Mouse (Mus musculus) midbrain, embryonic 15.5 days (tissue): Measurements from ENCODE around the gene Rnft1. TPM values are rescaled to one million over a fixed set of nuclear protein-coding genes. Genes with fewer than 3 reads are reported as not detected.
"Not testable (repeated sequence)": the region's sequence is repeated elsewhere in the genome, so short reads cannot be mapped to it uniquely, and the experiment has no call there.

ENCODE experiments used
- ATAC-seq: fragments of 200-750 bp; cut with Nextera tagmentation; replicated peaks from 2 replicates; pipeline ENCODE4 v1.8.0; 2017; ENCODE audit warnings: moderate TSS enrichment
- H3K27ac ChIP-seq: fragments of 300-500 bp; sonication (generic); 2 replicates; pipeline ENCODE4 v1.5.1; 2015; ENCODE audit warnings: mild to moderate bottlenecking, inconsistent platforms
- H3K27me3 ChIP-seq: fragments of 300-500 bp; sonication (generic); replicated peaks from 2 replicates; pipeline ENCODE4 v1.6.1; 2015; ENCODE audit warnings: inconsistent platforms
- H3K36me3 ChIP-seq: fragments of 300-500 bp; sonication (generic); replicated peaks from 2 replicates; pipeline ENCODE4 v1.6.1; 2015; ENCODE audit warnings: inconsistent platforms
- H3K4me1 ChIP-seq: fragments of 300-500 bp; sonication (generic); 2 replicates; pipeline ENCODE4 v1.6.1; 2015; ENCODE audit warnings: inconsistent platforms
- H3K4me2 ChIP-seq: fragments of 300-500 bp; sonication (generic); 2 replicates; pipeline ENCODE4 v1.6.1; 2015; ENCODE audit warnings: inconsistent platforms, mild to moderate bottlenecking, moderate library complexity
- H3K4me3 ChIP-seq: fragments of 300-500 bp; sonication (generic); 2 replicates; pipeline ENCODE4 v1.5.1; 2015; ENCODE audit warnings: mild to moderate bottlenecking, inconsistent platforms
- H3K9ac ChIP-seq: fragments of 300-500 bp; sonication (generic); 2 replicates; pipeline ENCODE4 v1.6.1; 2015; ENCODE audit warnings: mild to moderate bottlenecking, inconsistent platforms
- H3K9me3 ChIP-seq: fragments of 300-500 bp; sonication (generic); 2 replicates; pipeline ENCODE4 v1.6.1; 2016; ENCODE audit warnings: inconsistent platforms
- WGBS: fragments of 180-500 bp; shearing (Covaris S2); methylation state at CpG from one replicate; pipeline ENCODE4 v1.1.7; 2015; ENCODE audit warnings: mixed read lengths; 5-methylcytosine and 5-hydroxymethylcytosine counted together
- polyA plus RNA-seq: library from polyadenylated mRNA; unstranded; fragments of >200 nt; fragmentation: Nextera tagmentation; extraction: Ambion mirVana; gene quantifications from 2 replicates; pipeline ENCODE4 v1.2.1, GENCODE M21; 2015

Gene Rnft1
- polyA plus RNA-seq, 1 experiment from 2014 or later = 16.0 TPM

DNA sequence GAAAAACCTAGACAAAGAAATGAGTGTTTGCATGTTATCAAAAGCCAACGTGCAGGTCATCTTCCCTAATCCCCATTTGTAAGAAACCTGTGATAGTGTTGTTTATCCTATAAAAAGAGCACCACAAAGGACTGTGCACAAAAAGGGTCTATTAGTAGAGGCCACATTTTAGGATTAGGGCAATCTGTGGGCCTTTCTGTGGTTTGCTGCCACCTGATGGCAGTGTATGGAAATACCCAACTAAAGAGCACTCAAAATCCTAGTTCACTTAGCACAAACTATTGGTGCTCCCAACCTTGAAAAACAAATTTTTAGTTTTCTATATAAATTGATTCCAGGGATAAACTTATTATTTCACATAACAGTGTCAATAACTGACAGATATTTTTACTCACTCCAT is 48.4 kb downstream of the Rnft1 start:
- H3K36me3 ChIP-seq = peaks cover 10% of the 10 kb centered on the region; the same call in 1 of the 2 replicates
- ATAC-seq = no peak
- 73% methylated on average over 1 of the region's 1 CpGs for WGBS
- H3K4me3 ChIP-seq = no peak overlapping the region
- no peaks in the 10 kb centered on the region for H3K9me3 ChIP-seq
- no peak overlapping the region for H3K27ac ChIP-seq
- H3K9ac ChIP-seq = no peak overlapping the region
- no peak overlapping the region for H3K4me2 ChIP-seq
- no peaks in the 10 kb centered on the region for H3K4me1 ChIP-seq
- H3K27me3 ChIP-seq = no peaks in the 10 kb centered on the region

DNA sequence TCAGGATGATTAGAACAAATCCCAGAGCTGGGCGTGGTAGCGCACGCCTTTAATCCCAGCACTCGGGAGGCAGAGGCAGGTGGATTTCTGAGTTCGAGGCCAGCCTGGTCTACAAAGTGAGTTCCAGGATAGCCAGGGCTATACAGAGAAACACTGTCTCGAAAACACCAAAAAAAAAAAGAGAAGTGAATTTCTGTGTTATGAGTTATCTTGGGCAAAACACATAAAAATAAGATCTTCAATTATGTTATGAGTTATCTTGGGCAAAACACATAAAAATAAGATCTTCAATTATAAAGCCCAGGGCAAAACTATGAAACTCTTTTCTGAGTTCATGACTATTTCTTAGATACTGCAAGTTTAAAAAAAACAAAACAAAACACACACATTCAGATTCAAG is 48.8 kb downstream of the Rnft1 start:
- not testable (repeated sequence) for H3K4me3 ChIP-seq, ATAC-seq, H3K36me3 ChIP-seq, H3K27me3 ChIP-seq, H3K9ac ChIP-seq, H3K4me2 ChIP-seq, H3K9me3 ChIP-seq, H3K27ac ChIP-seq, H3K4me1 ChIP-seq
- WGBS = 94% methylated on average over 6 of the region's 6 CpGs

DNA sequence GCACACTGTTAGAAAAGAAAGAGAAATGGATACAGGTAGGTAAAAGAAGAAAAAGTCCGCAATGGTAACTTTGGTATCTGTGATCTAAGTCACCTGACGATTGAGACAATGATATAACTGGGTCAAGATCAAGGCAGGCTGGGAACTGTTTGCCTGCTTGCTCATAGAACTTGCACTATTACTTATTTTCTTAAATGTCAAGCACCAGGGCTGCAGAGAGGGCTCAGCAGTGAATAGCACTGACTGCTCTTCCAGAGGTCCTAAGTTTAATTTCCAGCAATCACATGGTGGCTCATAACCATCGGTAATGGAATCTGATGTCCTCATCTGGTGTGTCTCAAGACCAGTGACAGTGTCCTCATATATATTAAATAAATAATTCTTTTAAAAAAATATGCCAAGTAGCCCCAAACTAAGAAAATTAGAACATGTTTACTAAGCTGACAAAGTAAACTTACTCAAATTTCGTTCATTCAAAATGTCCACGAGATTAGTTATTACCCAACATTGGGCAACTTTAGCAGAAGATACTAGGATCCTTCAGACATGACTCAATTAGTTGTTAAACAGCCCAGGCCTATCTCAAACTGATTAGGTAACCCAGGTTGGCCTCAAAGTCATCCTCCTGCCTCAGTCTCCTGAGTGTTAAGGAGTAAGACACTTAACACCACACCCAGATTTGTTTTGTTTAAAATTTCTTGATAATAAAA is 49.9 kb downstream of the Rnft1 start:
- ATAC-seq = no peak
- Histone ChIP-seq H3K4me3 (no peak overlapping the region), H3K36me3 (peaks cover 8% of the 10 kb centered on the region; the same call in 1 of the 2 replicates), H3K27ac (no peak overlapping the region), H3K9me3 (no peaks in the 10 kb centered on the region), H3K9ac (no peak overlapping the region), H3K4me2 (no peak overlapping the region), H3K4me1 (no peaks in the 10 kb centered on the region), H3K27me3 (no peaks in the 10 kb centered on the region)
- 95% methylated on average over 5 of the region's 5 CpGs for WGBS

DNA sequence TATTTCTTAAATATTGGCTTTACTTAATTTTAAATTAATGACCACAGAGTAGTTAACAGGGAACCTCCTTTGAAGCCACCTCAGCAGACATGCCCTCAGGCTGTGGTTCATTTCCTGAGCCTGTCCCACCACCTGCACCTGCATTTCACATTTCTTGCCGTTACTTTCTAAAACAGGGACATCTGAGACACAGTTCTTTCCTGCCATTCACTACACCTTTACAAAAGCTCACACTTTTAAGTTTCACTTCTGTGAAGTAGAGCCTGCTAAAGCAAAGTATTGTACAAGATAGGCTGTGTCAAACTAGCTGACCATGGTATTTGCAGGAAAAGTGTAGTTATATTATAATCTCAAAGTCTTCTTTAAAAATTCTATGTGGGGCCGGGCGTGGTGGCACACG is 54.3 kb downstream of the Rnft1 start:
- Histone ChIP-seq H3K4me2 (no peak overlapping the region), H3K27ac (no peak overlapping the region), H3K36me3 (peaks cover 5% of the 10 kb centered on the region; the same call in 1 of the 2 replicates), H3K9me3 (no peaks in the 10 kb centered on the region), H3K9ac (no peak overlapping the region), H3K4me3 (no peak overlapping the region), H3K27me3 (no peaks in the 10 kb centered on the region), H3K4me1 (peaks cover 16% of the 10 kb centered on the region)
- WGBS = 96% methylated on average over 4 of the region's 4 CpGs
- no peak for ATAC-seq

DNA sequence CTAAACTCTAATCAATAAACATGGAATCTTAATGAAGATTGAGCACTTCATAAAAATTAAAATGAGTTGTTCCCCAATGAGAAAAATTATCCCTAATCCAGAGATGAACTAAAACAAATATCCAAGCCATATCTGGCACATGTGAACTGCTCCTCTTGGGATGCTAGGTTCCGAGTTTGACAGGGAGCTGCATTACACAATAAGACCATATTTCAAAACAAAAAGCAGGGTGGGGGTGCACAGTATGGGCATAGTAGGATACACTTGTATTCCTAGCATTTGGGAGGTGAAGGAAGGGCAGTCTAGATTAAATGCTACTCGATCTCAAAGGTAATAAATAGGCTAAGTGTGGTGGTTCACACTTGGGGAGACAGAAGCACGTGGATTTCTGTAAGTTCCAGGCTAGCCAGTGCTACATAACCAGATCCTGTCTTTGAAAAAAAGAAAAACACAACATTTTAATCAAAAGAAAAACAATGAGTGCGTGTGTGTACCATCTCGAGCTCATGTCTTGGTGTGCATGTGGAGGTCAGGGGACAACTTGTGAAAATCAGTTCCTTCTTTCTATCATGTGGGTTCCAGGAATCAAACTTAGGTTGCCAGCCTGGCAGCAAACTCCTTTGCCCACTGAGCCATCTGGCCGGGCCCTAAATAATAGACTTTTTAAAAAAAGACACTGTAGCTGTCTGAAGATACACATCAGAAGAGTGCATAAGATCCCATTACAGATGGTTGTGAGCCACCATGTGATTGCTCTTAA is 55.4 kb downstream of the Rnft1 start:
- ATAC-seq = no peak
- whole genome bisulfite sequencing = 94% methylated on average over 6 of the region's 6 CpGs
- H3K27ac ChIP-seq = no peak overlapping the region

DNA sequence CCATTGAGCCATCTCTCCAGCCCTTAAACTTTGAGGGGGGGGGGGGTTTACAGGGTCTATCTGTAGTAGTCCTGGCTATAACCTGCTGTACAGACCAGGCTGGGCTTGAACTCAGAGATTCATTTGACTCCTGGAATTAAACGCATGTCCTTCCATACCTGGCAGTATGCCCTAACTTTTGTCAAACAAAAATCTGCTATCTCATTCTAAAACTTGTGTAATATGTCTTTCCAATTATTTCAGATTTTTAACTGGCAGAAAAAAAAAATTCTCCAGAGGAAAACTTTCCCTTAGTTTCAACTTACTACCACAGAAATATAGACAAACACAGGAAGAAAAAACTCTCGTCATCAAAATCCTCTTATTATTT is 56.0 kb downstream of the Rnft1 start:
- peaks cover 21% of the 10 kb centered on the region for H3K4me1 ChIP-seq
- no peak for ATAC-seq
- H3K9ac ChIP-seq = no peak overlapping the region
- no peak overlapping the region for H3K27ac ChIP-seq
- H3K9me3 ChIP-seq = no peaks in the 10 kb centered on the region
- no peaks in the 10 kb centered on the region for H3K36me3 ChIP-seq
- no peak overlapping the region for H3K4me3 ChIP-seq
- no peaks in the 10 kb centered on the region for H3K27me3 ChIP-seq
- WGBS = 91% methylated on average over 2 of the region's 2 CpGs
- no peak overlapping the region for H3K4me2 ChIP-seq

More for the DNA sequence above, 55.4 kb downstream of the Rnft1 start:
- no peaks in the 10 kb centered on the region for H3K9me3 ChIP-seq
- H3K36me3 ChIP-seq = no peaks in the 10 kb centered on the region
- no peak overlapping the region for H3K4me2 ChIP-seq
- no peak overlapping the region for H3K9ac ChIP-seq
- H3K27me3 ChIP-seq = no peaks in the 10 kb centered on the region
- no peak overlapping the region for H3K4me3 ChIP-seq
- H3K4me1 ChIP-seq = peaks cover 17% of the 10 kb centered on the region

DNA sequence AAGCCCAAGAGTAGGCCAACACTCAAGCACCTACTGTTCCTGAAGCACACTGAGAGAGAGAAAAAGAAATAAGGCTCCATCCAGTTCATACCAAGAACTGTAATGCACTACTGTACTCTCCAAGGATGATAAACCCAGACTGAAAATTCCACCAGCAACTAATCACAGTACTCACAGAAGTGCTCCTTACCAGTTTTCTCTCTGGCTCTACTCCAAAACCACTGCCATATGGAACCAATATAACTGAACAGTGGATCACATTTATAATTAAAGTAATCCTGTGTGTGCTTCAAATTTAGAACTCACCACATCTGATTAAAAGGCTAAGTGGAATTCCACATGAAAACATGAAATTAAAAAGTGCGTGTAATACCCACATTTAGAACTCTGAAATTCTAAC is 58.4 kb downstream of the Rnft1 start:
- H3K9me3 ChIP-seq = no peaks in the 10 kb centered on the region
- peaks cover 24% of the 10 kb centered on the region for H3K4me1 ChIP-seq
- no peak overlapping the region for H3K9ac ChIP-seq
- H3K27ac ChIP-seq = no peak overlapping the region
- no peak for ATAC-seq
- H3K4me2 ChIP-seq = no peak overlapping the region
- WGBS = 97% methylated on average over 1 of the region's 1 CpGs
- no peaks in the 10 kb centered on the region for H3K36me3 ChIP-seq
- no peak overlapping the region for H3K4me3 ChIP-seq
- no peaks in the 10 kb centered on the region for H3K27me3 ChIP-seq

DNA sequence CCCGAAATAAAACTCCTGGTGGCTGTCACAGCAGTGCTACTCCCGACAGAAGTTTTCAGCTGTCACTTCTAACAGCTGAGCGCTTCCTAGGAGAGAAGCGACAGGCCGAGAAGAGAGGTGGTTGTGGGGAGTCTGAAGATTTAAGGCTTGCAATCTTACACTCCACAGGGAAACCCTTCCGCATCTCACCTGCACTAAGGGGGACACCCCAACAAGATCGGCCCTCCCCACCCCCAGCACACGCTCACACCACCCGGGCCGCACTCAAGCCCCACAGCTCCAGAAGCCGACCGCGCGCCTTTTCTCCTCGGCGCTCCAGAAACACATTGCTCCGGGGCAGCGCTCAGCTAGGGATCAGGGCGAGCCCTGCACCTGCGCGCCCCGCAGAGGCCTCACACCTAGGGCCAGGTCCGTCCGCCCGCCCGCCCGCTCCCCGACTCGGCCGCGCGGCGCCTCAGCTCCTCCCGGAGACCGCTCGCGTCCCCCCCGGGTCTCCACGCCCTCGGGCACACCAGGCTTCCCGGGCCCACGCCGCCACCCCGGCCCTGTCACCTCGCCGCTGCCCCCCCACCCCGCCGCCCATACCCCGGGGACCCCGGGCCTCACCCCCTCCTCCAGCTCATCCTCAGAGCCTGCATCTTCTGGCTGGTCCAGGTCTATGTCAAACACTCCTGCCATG is 59.6 kb downstream of the Rnft1 start:
- Histone ChIP-seq H3K9ac (peak overlapping the region; percentile 96), H3K4me1 (peaks cover 24% of the 10 kb centered on the region), H3K27ac (peak overlapping the region; percentile 90), H3K27me3 (no peaks in the 10 kb centered on the region), H3K36me3 (no peaks in the 10 kb centered on the region), H3K9me3 (no peaks in the 10 kb centered on the region), H3K4me3 (peak overlapping the region; percentile 98), H3K4me2 (peak overlapping the region; percentile 79)
- peak; percentile 79 for ATAC-seq
- WGBS = 1% methylated on average over 40 of the region's 50 CpGs

DNA sequence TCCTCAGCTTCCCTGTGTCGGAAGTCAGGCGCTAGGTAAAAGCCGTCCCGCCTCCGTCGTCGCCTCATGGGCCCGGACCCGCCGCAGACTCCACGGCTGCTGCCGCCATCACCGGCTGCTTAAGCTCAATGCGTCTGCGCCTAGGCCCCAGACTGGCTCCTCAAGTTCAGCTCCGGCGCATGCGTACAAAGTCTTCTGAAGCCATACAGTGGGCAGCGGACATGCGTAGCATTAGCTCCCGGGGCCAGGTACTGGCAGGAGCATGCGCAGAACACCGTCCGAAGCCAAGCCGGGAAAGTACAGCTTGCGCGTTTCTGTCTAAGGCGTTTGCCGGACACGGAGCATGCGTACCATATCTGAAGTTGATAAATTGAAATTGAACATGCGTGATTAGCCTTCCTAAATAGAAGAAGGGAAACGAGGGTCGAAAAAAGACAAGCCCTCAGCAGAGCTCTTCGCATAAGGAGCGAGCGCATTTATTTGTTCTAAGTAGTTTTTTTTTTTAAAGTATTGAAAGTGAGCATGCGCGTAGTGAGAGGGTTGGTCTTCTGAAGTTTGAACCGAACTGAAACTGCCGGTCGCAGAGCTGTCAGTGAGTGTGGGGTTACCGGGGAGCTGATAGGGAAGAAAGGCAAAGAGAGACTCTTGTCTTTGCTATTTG is 60.3 kb downstream of the Rnft1 start, which contains the start of the genes Rps6kb1 and Tubd1:
Rps6kb1 (minus strand) TSS at position 167 of the 661 bp plus-strand sequence.
Tubd1 (plus strand) TSS at position 353 of the 661 bp plus-strand sequence.
- under 1% methylated on average over 43 of the region's 43 CpGs for WGBS
- ATAC-seq = peak; percentile 98
- Histone ChIP-seq H3K27ac (peak within 1 kb of the TSS; percentile 90), H3K9me3 (no peaks in the 10 kb centered on the region), H3K4me2 (peak within 1 kb of the TSS; percentile 79), H3K36me3 (no peaks in the 10 kb centered on the region), H3K9ac (peak within 1 kb of the TSS; percentile 96), H3K27me3 (no peaks in the 10 kb centered on the region), H3K4me1 (peaks cover 24% of the 10 kb centered on the region), H3K4me3 (peak within 1 kb of the TSS; percentile 98)

DNA sequence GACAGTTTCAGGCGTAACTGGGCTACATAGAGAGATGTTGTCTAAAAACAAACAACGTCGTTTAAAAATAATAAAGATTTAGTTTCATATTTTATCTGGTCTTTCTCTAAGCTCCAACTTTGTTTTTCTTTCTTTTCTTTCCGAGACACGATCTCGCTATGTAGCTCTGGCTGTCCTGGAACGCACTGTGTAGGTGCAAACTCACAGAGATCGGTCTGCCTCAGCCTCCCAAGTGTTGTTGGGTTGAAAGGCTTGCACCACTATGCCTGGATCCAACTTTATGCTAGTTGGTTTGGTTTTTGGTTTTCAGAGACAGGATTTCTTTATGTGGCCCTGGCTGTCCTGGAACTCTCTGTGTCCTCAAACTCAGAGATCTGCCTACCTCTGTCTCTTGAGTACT is 61.1 kb downstream of the Rnft1 start:
- Histone ChIP-seq H3K4me3 (peak overlapping the region; percentile 98), H3K9ac (0 out of 2 replicates have a peak overlapping the region, but pooled peaks have one; percentile 37), H3K4me2 (peak overlapping the region; percentile 79), H3K9me3 (no peaks in the 10 kb centered on the region), H3K27ac (no peak overlapping the region), H3K36me3 (no peaks in the 10 kb centered on the region), H3K27me3 (no peaks in the 10 kb centered on the region), H3K4me1 (peaks cover 24% of the 10 kb centered on the region)
- WGBS = 84% methylated on average over 8 of the region's 8 CpGs
- ATAC-seq = no peak

DNA sequence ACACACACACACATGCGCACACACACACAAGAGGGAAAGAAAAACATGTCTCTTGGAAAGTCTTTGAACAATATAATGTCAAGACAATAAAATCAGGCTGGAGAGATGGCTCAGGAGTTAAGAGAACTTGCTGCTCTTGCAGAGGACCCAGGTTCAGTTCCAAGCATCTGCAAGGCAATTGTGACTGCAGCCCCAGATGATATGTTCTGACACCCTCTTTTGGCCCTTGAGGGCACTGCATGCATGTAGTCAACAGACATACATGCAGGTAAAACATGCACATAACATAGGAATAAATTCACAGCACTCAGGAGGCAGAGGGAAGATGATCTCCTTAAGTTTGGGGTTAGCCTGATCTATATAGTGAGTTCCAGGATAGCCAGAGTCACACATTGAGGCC is 63.0 kb downstream of the Rnft1 start:
- Histone ChIP-seq H3K4me1 (peaks cover 22% of the 10 kb centered on the region), H3K4me3 (no peak overlapping the region), H3K9ac (no peak overlapping the region), H3K27me3 (no peaks in the 10 kb centered on the region), H3K36me3 (no peaks in the 10 kb centered on the region), H3K4me2 (no peak overlapping the region), H3K9me3 (no peaks in the 10 kb centered on the region), H3K27ac (no peak overlapping the region)
- no peak for ATAC-seq
- 94% methylated on average over 1 of the region's 1 CpGs for WGBS
